Mouse (Mus musculus) kidney, adult 8-10 months (tissue): Measurements from ENCODE around the gene Vipas39.
"Not testable (repeated sequence)": the region's sequence is repeated elsewhere in the genome, so short reads cannot be mapped to it uniquely, and the experiment has no call there.

Experiments
- DNase-seq, 2 experiments: peaks; one replicate each; pipeline ENCODE4 v3.0.0; 2022

Gene Vipas39

GRCm38 (mm10) chr12:87266108-87266826 is at the start of gene Vipas39, which contains the start of gene Ahsa1:
Vipas39 (minus strand) TSS chr12:87266256.
Ahsa1 (plus strand) TSS chr12:87266479.
- peak; percentile 93 to 96 for DNase-seq

- DNase-seq: no peak
These were observed 47.0 kb upstream of the Vipas39 start for GRCm38 (mm10) chr12:87313098-87313497.

- DNase-seq: not testable (repeated sequence)
These were observed 40.5 kb upstream of the Vipas39 start for GRCm38 (mm10) chr12:87306584-87306844.

- DNase-seq: no peak
These were observed 39.9 kb upstream of the Vipas39 start for GRCm38 (mm10) chr12:87305767-87306583.

DNA sequence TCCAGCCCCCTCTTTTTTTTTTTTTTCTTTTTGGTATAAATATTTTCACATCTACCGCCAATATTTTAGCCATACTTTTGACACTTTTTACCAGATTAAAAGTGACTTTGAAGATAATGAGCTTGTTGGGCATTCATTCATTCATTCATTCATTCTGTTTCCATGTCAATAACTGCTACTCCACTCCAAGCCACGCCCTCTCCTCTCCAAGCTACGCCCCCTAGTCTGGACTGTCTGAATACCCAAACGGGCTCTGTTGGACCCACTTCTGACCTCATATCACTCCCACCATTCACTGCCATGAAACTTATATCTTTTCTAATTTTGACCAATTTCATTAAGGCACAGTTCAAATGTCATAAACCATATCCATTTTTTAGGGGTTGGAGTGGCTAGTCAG is 35.1 kb upstream of the Vipas39 start:
- no peak for DNase-seq

DNA sequence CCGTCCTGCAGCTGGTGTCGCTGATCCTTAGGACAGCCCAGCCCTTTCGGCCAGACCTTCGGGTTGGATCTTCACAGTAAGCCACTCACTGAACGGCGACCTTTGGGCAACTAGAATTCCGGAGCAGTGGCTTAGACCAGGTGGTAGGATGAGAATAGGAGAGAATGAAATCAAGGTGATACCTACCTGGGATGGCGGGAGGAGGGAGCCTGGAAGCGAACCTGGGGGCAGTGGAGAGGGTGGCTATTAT is 34.3 kb upstream of the Vipas39 start:
- peak in 1 of 2 experiments; percentile 9 for DNase-seq

GRCm38 (mm10) chr12:87299657-87300440 is 33.8 kb upstream of the Vipas39 start, which contains the start of gene Ism2:
Ism2 (minus strand) TSS chr12:87299705.
- DNase-seq: peak in 1 of 2 experiments; percentile 5

DNA sequence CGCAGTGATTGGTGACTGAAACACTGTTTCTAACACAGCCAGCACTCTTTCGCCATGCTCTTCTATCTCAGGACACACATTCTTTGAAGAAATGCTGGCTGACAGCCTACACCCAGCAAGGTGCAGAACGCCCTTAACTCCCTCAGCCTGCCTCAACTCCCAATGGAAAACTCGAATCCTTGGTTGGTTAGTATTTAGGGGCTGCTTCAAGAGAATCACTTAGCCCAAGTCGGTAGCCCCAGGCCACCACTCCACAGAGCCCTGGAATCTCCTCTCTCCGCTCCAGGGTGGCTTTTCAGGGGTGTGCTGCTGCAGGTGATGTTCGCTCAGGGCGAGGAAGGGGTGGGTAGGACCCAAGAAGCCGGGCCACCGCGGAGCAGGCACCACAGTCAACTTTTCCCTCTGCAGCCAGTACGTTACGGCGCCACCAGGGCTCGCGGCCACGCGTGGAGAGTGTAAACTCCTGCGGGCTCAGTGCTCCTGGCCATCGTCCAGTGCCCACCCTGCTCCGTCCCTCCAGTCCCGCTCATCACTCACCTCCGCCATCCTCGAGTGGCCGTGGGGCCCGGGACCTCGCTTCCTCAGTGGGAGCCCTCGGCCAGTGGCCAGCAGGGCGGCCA is 33.1 kb upstream of the Vipas39 start:
- no peak for DNase-seq

GRCm38 (mm10) chr12:87293934-87294333 is 27.9 kb upstream of the Vipas39 start:
- no peak for DNase-seq

GRCm38 (mm10) chr12:87289100-87289499 is 23.0 kb upstream of the Vipas39 start:
- DNase-seq: no peak

- no peak for DNase-seq
These were observed 18.7 kb upstream of the Vipas39 start for GRCm38 (mm10) chr12:87284726-87285125.

DNA sequence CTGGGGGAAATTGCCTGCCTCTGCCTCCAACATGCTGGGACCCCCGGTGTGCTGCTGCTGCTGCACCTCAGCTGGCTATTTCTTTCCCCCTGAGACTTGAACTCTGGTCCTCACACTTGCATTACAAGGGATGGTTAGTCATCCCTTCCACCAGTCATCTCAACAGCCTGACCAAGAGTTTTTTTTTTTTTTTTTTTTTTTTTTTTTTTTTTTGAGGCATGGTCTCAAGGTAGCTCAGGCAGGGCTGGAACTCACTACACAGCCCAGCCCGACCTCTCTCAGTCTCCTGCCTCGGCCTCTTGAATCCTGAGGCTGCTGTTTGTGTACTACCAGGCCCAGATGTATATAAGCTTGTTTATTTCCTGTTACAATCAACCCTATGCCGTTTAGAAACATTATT is 18.2 kb upstream of the Vipas39 start:
- DNase-seq: no peak

DNA sequence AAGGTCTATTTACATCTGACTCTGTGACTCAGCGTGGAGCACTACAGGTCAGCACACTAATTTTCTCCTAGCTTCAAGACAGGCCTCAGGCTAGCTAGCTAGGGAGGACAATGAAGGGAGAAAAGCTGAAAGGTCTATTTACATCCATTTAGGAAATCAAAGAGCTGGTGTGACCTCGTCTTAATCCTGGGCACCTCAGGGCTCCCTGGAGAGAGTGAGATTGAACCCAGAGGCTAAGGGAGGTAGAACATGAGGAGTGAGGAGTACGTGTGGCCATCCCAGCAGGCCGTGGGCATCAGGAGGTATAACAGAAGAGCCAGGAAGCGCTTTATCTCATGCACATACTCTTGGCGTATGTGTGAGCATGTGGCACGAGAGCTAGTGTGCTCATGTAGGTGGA is 17.6 kb upstream of the Vipas39 start:
- no peak for DNase-seq

- no peak for DNase-seq
These were observed 16.7 kb upstream of the Vipas39 start for GRCm38 (mm10) chr12:87282743-87283142.

GRCm38 (mm10) chr12:87281766-87282165 is 15.7 kb upstream of the Vipas39 start:
- DNase-seq: no peak

DNA sequence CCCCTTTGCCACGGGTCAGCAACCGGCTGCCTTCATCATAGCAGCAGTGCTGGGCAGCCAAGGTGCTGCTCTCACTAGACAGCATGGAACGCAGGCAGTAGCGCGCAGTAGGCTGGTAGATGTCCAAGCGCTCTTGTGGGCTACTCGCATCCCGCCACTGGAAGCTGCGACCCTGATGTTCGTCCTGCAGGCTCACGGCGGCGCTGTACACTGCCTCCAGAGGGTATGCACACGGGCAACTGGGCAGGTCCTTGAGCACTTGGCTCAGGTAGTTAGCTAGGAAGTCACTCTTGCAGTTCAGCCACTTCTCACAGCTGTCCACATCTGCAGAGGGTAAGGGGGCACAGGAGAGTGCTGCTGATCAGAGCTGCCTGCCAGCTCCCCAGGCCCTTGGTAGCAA is 13.8 kb upstream of the Vipas39 start:
- DNase-seq: peak in 1 of 2 experiments; percentile 20

GRCm38 (mm10) chr12:87279350-87279749 is 13.3 kb upstream of the Vipas39 start:
- DNase-seq: peak in 1 of 2 experiments; percentile 6

DNA sequence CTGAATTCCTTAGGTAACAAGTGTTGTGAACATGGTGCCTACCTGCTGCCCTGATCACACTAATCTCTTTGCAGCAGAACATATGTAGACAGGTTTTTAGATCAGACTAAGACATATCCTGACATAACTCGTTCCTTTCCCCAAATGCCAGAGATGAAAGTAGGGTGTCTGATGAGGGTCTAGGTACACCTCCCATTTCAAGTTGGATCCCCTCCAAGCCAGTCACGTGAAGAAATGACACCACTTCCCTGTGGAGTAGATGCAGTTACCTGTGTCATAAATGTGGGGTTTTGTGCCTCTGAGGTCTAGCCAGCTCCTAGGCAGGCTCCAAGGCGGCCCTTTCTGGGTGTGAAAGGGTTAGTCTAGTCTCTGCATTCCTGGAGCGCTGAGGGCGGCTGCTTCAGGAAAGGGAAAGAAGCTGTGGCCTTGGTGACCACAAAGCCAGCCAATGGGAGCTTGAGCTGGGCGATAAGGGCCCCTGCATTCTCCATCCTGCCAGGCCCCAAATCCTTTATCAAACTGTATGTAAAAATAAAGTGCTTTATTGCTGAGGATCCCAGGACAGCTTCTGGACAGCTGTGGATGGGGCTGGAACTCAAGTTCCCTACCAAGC is 12.2 kb upstream of the Vipas39 start:
- DNase-seq: no peak

DNA sequence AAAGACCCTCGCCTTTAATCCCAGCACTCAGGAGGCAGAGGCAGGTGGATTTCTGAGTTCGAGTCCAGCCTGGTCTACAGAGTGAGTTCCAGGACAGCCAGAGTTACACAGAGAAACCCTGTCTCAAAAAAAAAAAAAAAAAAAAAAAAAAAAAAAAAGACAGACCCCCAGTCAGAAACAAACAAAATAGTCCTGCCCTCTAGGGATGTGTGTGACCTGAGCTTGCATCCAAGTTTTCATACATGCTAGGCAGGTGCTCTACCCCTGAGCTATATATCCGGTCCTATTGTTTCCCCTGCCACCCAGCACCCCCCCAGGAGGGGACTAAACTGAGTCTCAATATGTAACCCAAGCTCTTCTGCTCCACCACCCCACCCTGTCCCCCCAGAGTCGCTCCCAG is 11.2 kb upstream of the Vipas39 start:
- DNase-seq: not testable (repeated sequence)

GRCm38 (mm10) chr12:87274853-87275831 is 9.1 kb upstream of the Vipas39 start:
- DNase-seq: no peak

DNA sequence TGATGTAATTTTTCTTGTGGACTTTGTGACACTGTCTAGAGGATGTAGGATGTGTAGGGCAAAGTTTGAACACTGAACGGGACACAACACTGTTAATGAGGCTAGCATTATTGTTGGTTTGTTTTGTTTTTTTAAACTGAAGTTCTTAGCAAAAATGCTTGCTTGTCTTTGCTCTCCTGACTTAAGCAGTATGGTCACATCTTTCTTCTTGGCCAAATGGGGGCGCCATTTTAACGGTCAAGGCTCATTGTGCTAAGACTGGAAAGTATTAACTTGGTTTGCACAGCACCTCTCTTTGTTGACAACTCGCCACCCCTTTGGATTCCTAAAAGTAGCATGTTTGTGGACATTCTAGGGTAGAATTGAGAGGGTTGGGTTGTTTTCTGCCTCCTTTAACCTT is 1.6 kb upstream of the Vipas39 start:
- DNase-seq: peak; percentile 17 to 20
